Mouse (Mus musculus) G1E (cell line): ENCODE data around the gene Themis2. TPM values are rescaled to one million over a fixed set of nuclear protein-coding genes. Genes with fewer than 3 reads are reported as not detected.

ENCODE experiments used
- ATAC-seq: 2 replicates; pipeline ENCODE4 v1.8.0; 2016; ENCODE audit warnings: mild to moderate bottlenecking; ENCODE audit not compliant: insufficient number of reproducible peaks, poor library complexity, low FRiP score, severe bottlenecking; ENCODE audit errors: extremely low read depth
- DNase-seq: peaks from one replicate; pipeline ENCODE4 v3.0.0; 2012; ENCODE audit warnings: low spot score
- H3K27me3 ChIP-seq: 2 replicates; pipeline ENCODE4 v1.6.1; 2012; ENCODE audit warnings: mild to moderate bottlenecking, low read length, inconsistent platforms; ENCODE audit not compliant: insufficient read depth
- H3K36me3 ChIP-seq: replicated peaks from 2 replicates; pipeline ENCODE3; 2012; ENCODE audit warnings: mild to moderate bottlenecking, inconsistent platforms
- H3K4me1 ChIP-seq: 2 replicates; pipeline ENCODE4 v1.6.1; 2012; ENCODE audit warnings: low read depth, low read length, inconsistent platforms, mixed read lengths; ENCODE audit not compliant: insufficient read depth
- H3K4me3 ChIP-seq: 2 replicates; pipeline ENCODE4 v1.5.1; 2012; ENCODE audit warnings: low read depth, mild to moderate bottlenecking, inconsistent platforms, low read length, moderate library complexity, mixed read lengths
- H3K9me3 ChIP-seq: replicated peaks from 2 replicates; pipeline ENCODE4 v1.6.1; 2012; ENCODE audit warnings: inconsistent platforms
- CTCF ChIP-seq: IDR thresholded peaks from 2 replicates; pipeline ENCODE4 v1.5.1; 2012; ENCODE audit warnings: low read depth, low read length, inconsistent platforms, mixed read lengths
- GATA1 ChIP-seq: IDR thresholded peaks from 2 replicates; pipeline ENCODE4 v1.6.1; 2012; ENCODE audit warnings: borderline replicate concordance, low read length, inconsistent platforms, mixed read lengths
- GATA2 ChIP-seq: IDR thresholded peaks from 2 replicates; pipeline ENCODE4 v1.6.1; 2012; ENCODE audit warnings: low read depth, low read length, inconsistent platforms, borderline replicate concordance
- POLR2AphosphoS5 ChIP-seq: IDR thresholded peaks from 2 replicates; pipeline ENCODE4 v1.6.1; 2012; ENCODE audit warnings: low read depth, low read length, inconsistent platforms; ENCODE audit not compliant: insufficient replicate concordance
- TAL1 ChIP-seq: conservative IDR thresholded peaks from 2 replicates; pipeline ENCODE4 v1.6.1; 2012; ENCODE audit warnings: low read depth, low read length, inconsistent platforms, mixed read lengths
- polyA plus RNA-seq: library from polyadenylated mRNA; stranded (reverse); fragments of >175 nt; gene quantifications from 2 replicates; pipeline ENCODE4 v1.2.3, GENCODE M21; 2012
- total RNA-seq, 2 experiments: library from RNA; stranded (forward) in 1 of 2; stranded (reverse) in 1 of 2; fragments of 200-1000 nt in 1 of 2; fragments of >200 nt in 1 of 2; fragmentation: Nextera tagmentation in 1 of 2; gene quantifications; 2 replicates each; pipeline ENCODE4 v1.2.3; 2014 to 2017

Themis2 gene
- total RNA-seq (2014; fragmentation: Nextera tagmentation) = 0.38 TPM in 1 of 2 replicates, not detected in the other
- 0.29 and 0.55 TPM in 2 replicates for total RNA-seq (2017)
- polyA plus RNA-seq = 0.16 and 0.32 TPM in 2 replicates

DNA sequence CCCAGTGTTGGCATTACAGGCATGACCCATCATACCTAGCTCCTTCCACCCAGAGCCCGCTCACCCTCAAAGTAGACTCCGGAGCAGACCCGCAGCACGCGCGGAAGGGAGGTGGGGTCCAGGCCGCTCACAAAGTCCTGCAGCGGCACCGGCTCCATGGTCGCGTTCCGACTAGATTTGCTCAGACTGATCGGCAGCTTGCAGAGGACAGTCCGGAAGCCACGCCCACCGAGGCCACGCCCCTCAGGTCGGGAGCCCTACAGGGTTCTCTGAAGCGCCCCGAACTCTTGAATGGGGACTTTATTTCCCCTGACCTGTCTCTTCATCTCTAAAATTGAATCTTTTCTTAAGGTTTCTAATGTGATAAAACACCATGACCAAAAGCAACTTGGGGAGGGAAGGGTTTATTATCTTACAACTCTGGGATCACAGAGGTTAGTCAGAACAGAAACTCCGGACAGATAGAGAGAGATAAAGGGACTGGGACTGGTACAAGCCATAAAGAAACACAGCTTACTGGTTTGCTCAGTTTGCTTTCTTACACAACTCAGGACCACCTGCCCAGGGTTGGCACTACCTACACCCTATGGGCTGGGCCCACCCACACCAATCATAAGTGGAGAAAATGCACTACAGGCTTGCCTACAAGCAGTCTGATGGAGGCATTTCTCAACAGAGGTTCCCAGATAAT, at the start of gene Themis2:
TSS of gene Themis2 (minus strand) at position 192 of the 691 bp plus-strand sequence.
- Histone ChIP-seq H3K27me3 (peaks cover 60% of the 10 kb centered on the region), H3K4me3 (peak within 1 kb of the TSS; percentile 69; the same call in 1 of the 2 replicates), H3K4me1 (peaks cover 24% of the 10 kb centered on the region), H3K36me3 (no peaks in the 10 kb centered on the region), H3K9me3 (no peaks in the 10 kb centered on the region)
- ATAC-seq (no peak), DNase-seq (peak; percentile 62)
- TF ChIP-seq GATA2 = no peak
- no peak for TF ChIP-seq CTCF
- no peak for TF ChIP-seq POLR2AphosphoS5
- no peak for TF ChIP-seq TAL1
- no peak for TF ChIP-seq GATA1

DNA sequence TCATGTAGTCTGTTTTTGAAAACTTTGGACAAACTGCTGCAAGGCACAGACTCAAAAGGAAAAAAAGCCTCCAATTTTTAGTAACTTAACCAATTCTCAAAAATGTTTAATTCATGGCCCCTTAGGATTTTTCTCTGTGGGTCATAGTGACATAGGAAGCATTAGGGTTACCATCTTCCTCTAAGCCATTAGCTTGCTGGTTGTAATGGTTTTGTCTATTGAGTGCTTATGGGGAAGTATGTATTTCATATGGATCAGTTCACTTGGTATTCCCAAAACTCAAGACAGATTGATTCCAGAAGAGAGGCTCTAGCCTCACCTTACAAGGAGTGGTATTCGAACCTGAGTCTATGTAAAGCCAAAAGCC, 47.5 kb upstream of the Themis2 start:
- no peak for TF ChIP-seq TAL1
- no peak for TF ChIP-seq POLR2AphosphoS5
- TF ChIP-seq GATA1 = no peak
- peaks cover 25% of the 10 kb centered on the region for H3K36me3 ChIP-seq
- peaks cover 37% of the 10 kb centered on the region for H3K4me1 ChIP-seq
- H3K9me3 ChIP-seq = no peaks in the 10 kb centered on the region
- ATAC-seq (no peak), DNase-seq (no peak)
- no peaks in the 10 kb centered on the region for H3K27me3 ChIP-seq
- no peak overlapping the region; the same call in 1 of the 2 replicates for H3K4me3 ChIP-seq

DNA sequence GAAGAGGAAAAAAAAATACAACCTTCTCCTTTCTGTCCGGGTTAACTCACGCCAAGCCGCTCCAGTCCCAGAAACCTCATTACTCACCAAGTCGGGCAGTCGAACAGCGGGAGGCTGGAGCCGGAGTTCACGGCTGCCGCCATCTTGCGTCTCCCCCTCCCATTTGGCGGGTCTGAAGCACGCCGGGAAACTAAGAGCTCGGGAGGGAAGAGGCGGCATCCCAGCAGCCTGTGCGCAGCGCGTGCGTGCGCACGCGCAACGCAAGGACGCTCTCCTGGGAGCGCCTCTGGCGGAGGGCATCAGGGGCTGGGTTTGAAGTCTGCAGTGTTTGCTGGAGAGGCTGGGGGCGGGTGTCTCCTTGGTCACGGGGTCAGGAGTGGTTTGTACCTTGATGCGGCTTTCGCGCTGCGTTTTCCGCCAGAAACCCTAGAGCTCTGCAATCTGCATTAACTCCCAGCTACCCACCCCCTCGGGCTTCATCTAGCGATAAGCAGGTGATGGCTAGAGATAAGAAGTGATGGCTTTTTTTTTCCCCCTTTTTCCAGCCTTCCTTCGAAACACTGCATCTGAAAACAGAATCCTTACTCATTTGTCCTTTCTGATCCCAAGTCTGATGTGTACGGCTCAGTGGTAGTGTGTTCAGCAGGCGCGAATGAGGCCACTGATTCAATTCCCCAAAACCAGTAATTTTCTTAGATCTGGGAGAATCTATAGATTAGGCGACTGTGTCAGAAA, 47.0 kb upstream of the Themis2 start, which contains the start of gene Ppp1r8:
TSS of gene Ppp1r8 (minus strand) at position 200 of the 735 bp plus-strand sequence.
- no peaks in the 10 kb centered on the region for H3K9me3 ChIP-seq
- H3K36me3 ChIP-seq = peaks cover 30% of the 10 kb centered on the region
- peak within 1 kb of the TSS; percentile 80 for H3K4me3 ChIP-seq
- TF ChIP-seq TAL1 (peak; percentile 23; the same call in 1 of the 2 replicates), CTCF (no peak)
- DNase-seq (peak; percentile 96), ATAC-seq (peak; percentile 74)
- H3K27me3 ChIP-seq = no peaks in the 10 kb centered on the region
- H3K4me1 ChIP-seq = peaks cover 41% of the 10 kb centered on the region

DNA sequence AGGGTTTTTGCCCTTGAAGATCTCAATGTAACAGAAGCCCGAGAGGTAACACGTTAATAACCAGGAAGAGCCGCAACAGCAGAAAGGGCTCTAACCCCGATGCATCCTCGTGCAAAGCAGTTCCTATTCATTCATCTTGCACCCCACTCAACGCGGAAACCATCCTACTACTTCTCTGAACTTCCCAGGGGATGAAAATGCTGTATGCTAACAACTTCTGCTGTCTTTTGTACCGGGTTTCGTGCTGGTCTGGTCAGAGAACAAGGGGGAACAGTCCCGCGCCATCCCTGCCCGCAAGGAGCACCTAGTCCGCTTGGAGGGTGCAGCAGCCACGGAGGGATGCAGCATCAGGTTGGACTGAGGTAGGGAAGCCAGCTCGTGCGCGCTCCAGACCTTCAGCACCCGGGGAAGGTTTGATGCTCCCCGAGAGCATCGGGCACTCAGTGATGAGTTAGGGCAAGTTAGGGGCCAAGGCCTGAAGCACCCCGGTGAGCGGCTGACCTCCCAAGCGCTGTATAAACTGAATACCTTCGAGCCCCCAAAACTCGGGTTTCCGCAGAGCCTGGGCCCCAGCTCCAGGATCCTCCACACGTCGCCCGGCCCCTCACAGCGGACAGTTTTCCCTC, 46.2 kb upstream of the Themis2 start:
- TF ChIP-seq POLR2AphosphoS5 (no peak), CTCF (no peak), GATA2 (no peak), TAL1 (no peak), GATA1 (no peak)
- Histone ChIP-seq H3K4me3 (peak overlapping the region; percentile 80), H3K9me3 (no peaks in the 10 kb centered on the region), H3K27me3 (no peaks in the 10 kb centered on the region), H3K36me3 (peaks cover 38% of the 10 kb centered on the region), H3K4me1 (peaks cover 47% of the 10 kb centered on the region)
- no peak for ATAC-seq
- peak; percentile 10 for DNase-seq

DNA sequence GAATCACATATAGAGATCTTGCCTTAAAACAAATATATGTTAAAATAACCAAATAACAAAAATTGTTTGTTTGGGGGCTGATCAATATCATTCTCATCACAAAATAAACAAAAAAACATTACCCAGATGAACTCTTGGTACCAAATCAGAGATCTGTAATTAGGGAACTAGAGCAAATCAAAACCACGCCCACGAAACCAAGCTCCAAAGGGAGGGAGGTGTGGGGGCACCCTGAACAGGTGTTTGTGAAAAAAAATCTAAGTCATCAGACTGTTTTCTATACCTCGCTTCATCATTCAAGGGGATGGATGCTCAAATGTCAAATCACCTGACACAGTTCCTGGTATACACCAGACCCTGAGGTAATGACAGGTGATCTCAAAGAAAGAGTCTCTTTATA, 45.3 kb upstream of the Themis2 start:
- TF ChIP-seq TAL1 = no peak
- no peak for TF ChIP-seq GATA2
- TF ChIP-seq CTCF = no peak
- TF ChIP-seq GATA1 = no peak
- no peak for TF ChIP-seq POLR2AphosphoS5
- DNase-seq (no peak), ATAC-seq (no peak)
- Histone ChIP-seq H3K4me1 (peaks cover 48% of the 10 kb centered on the region), H3K9me3 (no peaks in the 10 kb centered on the region), H3K4me3 (peak overlapping the region; percentile 80), H3K36me3 (peaks cover 47% of the 10 kb centered on the region), H3K27me3 (no peaks in the 10 kb centered on the region)

DNA sequence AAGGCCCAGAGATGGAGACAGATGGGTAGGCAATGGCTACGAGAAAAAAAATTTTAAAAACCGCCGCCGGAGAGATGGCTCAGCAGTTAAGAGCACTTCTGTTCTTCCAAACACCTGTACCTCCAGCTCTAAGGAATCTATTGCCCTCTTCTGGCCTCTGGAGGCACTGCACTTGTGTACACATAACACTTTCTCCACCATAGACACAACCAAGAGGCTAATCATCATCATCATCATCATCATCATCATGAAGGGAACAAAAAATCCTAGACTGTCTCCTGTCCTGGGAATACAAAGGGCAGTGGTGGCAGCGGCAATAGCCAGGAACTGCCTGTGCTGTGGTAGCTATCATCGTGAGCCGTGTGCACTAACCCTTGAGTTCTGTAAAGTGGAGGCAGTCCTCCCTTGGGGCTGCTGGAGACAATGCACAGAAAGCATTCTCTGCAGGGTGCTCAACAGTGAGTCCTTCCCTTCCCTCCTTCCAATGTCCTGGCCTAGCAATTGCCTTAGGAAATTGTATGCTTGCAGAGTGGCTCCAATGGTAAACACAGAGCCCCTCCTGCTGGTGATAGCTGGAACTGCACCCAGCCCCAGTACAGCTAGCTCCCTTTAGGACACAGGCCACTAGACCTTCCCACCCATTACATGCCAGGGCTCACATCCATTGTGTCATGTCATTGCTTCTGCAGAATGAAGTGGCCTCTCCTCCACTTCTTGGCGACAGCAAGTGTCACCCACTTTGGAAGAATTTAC, 27.6 kb upstream of the Themis2 start:
- peaks cover 5% of the 10 kb centered on the region for H3K4me1 ChIP-seq
- no peaks in the 10 kb centered on the region for H3K9me3 ChIP-seq
- TF ChIP-seq CTCF (peak; percentile 100), GATA1 (no peak), POLR2AphosphoS5 (no peak)
- H3K4me3 ChIP-seq = no peak overlapping the region
- DNase-seq = peak; percentile 60
- 0 out of 2 replicates have a peak, but pooled peaks cover 3% of the 10 kb centered on the region for H3K27me3 ChIP-seq
- H3K36me3 ChIP-seq = peaks cover 49% of the 10 kb centered on the region
- peak; percentile 28; the same call in 1 of the 2 replicates for ATAC-seq
